21 mouse cellular contexts compared by ENCODE assay signal in the genomic region with DNA sequence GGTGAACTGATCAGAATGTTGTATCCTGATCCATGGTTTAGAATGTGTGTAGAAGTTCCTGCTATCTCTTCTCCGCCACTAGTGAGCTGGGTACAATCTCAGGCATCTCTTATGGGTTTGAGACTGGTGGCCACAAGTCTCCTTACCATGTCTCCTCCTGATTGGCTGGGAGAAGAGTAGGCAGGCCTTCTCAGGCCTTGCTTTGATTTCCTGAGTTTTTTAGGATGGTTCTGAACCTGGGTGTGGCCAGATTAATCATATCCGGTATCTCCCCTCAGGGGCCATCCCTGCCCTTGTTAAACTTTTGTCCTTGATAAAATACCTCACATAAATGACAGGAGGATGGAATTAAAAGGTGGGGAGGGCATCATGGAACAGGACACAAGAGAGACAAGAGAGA. TPM values are rescaled to one million over a fixed set of nuclear protein-coding genes. Genes with fewer than 3 reads are reported as not detected.
DNase-seq lines count a peak whose midpoint lies in the region; ATAC-seq lines count a peak whose summit lies in the region.
"Had no signal": no experiment of that assay in that cellular context is flagged by ENCODE, and none has a peak within 500 bp of the region (broad histone marks: within the 10 kb centered on the region; RNA-seq: fewer than 3 reads in every experiment).

No protein-coding gene starts in this region.

- peak; percentile 59 for DNase-seq in R1 (ENCODE audit: low read depth, low spot score)
- peak; percentile 60 for DNase-seq in ZHBTc4 (ENCODE audit: low read depth, low spot score)
- DNase-seq in lung, postnatal 4 days = no peak
- DNase-seq in hindbrain, embryonic 14.5 days (ENCODE audit: low spot score) = no peak
- DNase-seq: adrenal gland, adult 2 months; adrenal gland, adult 8-10 months; adrenal gland, postnatal 10 days; adrenal gland, postnatal 14 days; adrenal gland, postnatal 25 days; adrenal gland, postnatal 36 days; B cell, adult 2 months; cerebellum, adult 11 months; cerebellum, adult 11-12 months; cerebellum, adult 18-20 months; cerebellum, adult 2 months; cerebellum, adult 8-10 months had no signal

- H3K4me2 ChIP-seq in hindbrain, embryonic 14.5 days (replicated peaks) = no peak overlapping the region

- no peak overlapping the region for H3K4me3 ChIP-seq in hindbrain, embryonic 14.5 days (replicated peaks; ENCODE audit: low read length)

- no peaks in the 10 kb centered on the region for H3K27me3 ChIP-seq in hindbrain, embryonic 14.5 days (ENCODE audit: control insufficient read depth, insufficient read depth, low read length)
- H3K27me3 ChIP-seq: CH12.LX, Patski had no signal

- no peaks in the 10 kb centered on the region for H3K9me3 ChIP-seq in hindbrain, embryonic 14.5 days (ENCODE audit: control insufficient read depth, low read length)
- H3K9me3 ChIP-seq: G1E had no signal

- no peak overlapping the region for H3K9ac ChIP-seq in hindbrain, embryonic 14.5 days

- no peak for ATAC-seq in hindbrain, embryonic 14.5 days (ENCODE audit: low FRiP score)
- ATAC-seq: activated CD4-positive, CD25-positive, alpha-beta regulatory T cell, adult 4 months; CD4-positive, CD25-positive, alpha-beta regulatory T cell, adult 4 months; Patski had no signal

- H3K27ac ChIP-seq in hindbrain, embryonic 14.5 days = no peak overlapping the region

- no peaks in the 10 kb centered on the region for H3K4me1 ChIP-seq in hindbrain, embryonic 14.5 days (replicated peaks; ENCODE audit: control insufficient read depth, insufficient read depth, low read length)

- H3K36me3 ChIP-seq in hindbrain, embryonic 14.5 days (replicated peaks; ENCODE audit: control insufficient read depth, insufficient read depth) = peaks cover 39% of the 10 kb centered on the region

- 85% methylated on average over 2 of the region's 2 CpGs for WGBS in hindbrain, embryonic 14.5 days

RNA-seq across cellular contexts. Expression of gene Pop4, which starts 11.6 kb away (rescaled TPM):
- polyA plus RNA-seq in hindbrain, embryonic 14.5 days (2014; fragmentation: Nextera tagmentation; extraction: Ambion mirVana) = 77.8 and 81.9 TPM in 2 replicates

RNA-seq across cellular contexts. Expression of gene Plekhf1, which starts 31.8 kb away (rescaled TPM):
- polyA plus RNA-seq in hindbrain, embryonic 14.5 days (2014; fragmentation: Nextera tagmentation; extraction: Ambion mirVana) = 0.66 and 0.90 TPM in 2 replicates

Comparison
In these comparisons a context has a peak if more than half of its experiments do, and no peak if none do; other contexts are left out.
1. DNase-seq: peak in R1 (single experiment) and ZHBTc4 (single experiment); none in lung, postnatal 4 days (0 of 2) and hindbrain, embryonic 14.5 days (single experiment).